Mouse (Mus musculus) G1E (cell line): Measurements from ENCODE around the gene 5730596B20Rik.

ENCODE experiments used
- CTCF ChIP-seq: IDR thresholded peaks from 2 replicates; pipeline ENCODE4 v1.5.1; 2012; ENCODE audit warnings: low read depth, low read length, inconsistent platforms, mixed read lengths
- GATA1 ChIP-seq: IDR thresholded peaks from 2 replicates; pipeline ENCODE4 v1.6.1; 2012; ENCODE audit warnings: borderline replicate concordance, low read length, inconsistent platforms, mixed read lengths
- GATA2 ChIP-seq: IDR thresholded peaks from 2 replicates; pipeline ENCODE4 v1.6.1; 2012; ENCODE audit warnings: low read depth, low read length, inconsistent platforms, borderline replicate concordance
- POLR2AphosphoS5 ChIP-seq: IDR thresholded peaks from 2 replicates; pipeline ENCODE4 v1.6.1; 2012; ENCODE audit warnings: low read depth, low read length, inconsistent platforms; ENCODE audit not compliant: insufficient replicate concordance
- TAL1 ChIP-seq: conservative IDR thresholded peaks from 2 replicates; pipeline ENCODE4 v1.6.1; 2012; ENCODE audit warnings: low read depth, low read length, inconsistent platforms, mixed read lengths

DNA sequence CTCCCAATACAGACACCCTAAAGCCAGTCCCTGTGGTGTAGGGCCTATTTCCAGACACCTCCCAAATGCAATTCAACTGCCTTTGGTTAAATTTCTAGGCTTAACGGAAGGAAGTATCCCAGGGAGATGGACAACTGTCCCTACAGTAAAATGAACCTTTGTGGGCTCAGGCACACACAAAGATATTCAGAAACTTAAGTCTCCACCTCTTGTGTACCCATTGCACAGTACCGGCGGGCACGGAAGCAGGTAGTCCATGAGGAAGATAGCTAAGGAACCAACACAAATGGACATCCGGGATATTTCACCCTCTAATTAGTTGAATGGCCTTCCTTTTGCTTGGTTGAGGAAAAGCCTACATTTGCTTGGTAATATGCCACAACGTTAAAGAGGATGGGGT is 907 bp upstream of the 5730596B20Rik start:
- no peak for TF ChIP-seq CTCF
- no peak for TF ChIP-seq POLR2AphosphoS5
- no peak for TF ChIP-seq TAL1
- TF ChIP-seq GATA1: no peak
- TF ChIP-seq GATA2: no peak
